Mouse (Mus musculus) cerebral cortex, adult 2 months (tissue): ENCODE measurements around the gene Nfatc4.

Experiments used
- WGBS: fragments of 180-500 bp; shearing (Covaris S2); methylation state at CpG from one replicate; pipeline ENCODE4 v1.1.7; 2018; 5-methylcytosine and 5-hydroxymethylcytosine counted together

Nfatc4 gene

DNA sequence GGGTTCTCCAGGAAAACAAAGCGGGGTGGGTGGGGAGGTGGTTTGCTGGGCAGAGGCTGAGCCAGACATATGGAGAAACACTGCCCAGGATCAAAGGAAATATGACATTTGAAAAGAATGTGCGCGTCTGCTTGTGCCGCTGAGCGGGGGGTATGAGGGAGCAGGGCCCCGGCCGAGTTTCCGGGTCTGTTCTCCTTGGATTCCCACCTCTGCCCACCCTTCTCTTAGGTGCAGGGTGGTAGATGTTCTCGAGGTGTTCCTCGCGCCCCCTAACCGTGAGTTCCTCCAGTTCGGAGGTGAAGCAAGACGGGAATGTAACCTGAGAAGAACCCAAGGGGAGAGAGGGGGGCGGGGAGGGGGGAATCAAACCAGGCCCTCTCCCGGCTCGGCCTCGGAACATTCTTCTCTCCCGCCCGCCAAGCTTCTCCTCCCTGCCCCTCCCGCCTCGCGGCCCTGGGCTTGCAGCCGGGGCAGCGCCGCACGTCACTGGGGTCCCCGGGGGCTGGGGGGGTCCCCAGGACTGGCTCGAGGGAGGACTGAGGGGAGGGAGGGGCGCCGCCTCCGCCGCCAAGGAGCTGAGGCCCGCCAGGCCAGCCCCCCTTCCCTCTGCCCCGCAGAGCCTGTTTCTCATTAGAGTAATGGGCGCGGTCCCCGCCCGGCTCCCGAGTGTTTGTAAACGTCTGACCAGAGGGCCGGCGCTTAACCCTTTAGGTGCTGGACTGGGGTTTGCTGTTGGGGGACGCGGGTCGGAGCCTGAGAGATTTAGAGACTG lies at the start of gene Nfatc4:
Nfatc4 (plus strand) TSS at position 154 of the 772 bp plus-strand sequence.
- 2% methylated on average over 44 of the region's 46 CpGs for WGBS

DNA sequence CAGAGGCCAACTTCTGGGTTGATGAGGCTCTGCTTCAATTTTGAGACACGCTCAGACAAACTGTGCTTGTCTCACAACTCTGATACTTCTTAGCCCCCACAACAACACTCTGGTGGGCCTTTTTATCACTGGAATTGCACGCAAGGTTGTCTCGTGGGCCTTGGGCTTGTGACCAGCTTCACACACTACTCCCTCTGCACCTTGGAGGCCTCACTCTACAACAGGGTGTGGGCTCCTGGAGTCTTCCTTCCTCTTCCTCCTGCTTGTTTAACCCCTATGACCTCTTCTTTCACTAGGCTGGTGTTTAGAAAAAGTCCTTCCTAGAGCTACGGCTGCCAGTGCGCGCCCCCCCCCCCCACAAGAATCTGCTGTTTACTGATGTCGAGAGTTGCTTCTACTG lies 46.2 kb upstream of the Nfatc4 start:
- WGBS, result 80% methylated on average over 7 of the region's 7 CpGs

DNA sequence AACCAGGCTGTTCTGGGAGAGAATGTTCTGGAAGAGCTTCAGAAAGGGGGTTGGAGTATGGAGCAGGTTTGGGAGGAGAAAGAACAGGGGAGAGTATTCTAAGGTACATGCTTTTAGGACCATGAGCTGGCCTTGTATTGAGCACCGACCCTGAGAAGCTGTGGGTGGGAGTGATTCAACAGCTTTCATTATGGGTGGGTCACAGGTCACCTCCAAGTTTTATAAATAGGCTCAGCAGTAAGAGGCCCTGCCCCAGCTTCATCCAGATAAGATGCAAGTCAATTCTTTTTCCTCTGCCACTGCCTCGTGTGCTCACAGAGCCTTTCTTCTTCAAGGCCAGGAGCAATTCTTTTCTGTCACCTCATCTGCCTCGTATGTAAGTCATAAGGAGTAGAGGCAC lies 45.8 kb upstream of the Nfatc4 start:
- WGBS, result 75% methylated on average over 3 of the region's 3 CpGs

DNA sequence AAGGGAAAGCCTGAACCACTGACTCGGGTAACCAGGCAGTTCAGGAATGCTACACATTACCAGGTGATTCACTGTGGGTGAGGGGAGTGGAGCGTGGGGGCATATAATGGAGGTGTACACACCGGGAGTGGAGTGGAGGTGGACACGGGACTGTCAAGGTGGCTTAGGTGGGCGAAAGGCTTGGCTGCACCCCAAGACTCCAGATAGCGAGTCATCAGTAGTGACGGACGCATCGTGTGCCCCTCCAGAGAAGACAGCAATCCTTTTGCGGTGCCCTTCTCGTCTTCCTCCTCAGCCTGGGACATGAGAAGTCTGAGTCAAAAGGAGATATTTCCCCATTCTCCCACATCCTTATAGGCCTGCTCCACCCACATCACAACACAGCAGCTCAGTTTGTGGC lies 45.1 kb upstream of the Nfatc4 start:
- 74% methylated on average over 11 of the region's 11 CpGs for WGBS

DNA sequence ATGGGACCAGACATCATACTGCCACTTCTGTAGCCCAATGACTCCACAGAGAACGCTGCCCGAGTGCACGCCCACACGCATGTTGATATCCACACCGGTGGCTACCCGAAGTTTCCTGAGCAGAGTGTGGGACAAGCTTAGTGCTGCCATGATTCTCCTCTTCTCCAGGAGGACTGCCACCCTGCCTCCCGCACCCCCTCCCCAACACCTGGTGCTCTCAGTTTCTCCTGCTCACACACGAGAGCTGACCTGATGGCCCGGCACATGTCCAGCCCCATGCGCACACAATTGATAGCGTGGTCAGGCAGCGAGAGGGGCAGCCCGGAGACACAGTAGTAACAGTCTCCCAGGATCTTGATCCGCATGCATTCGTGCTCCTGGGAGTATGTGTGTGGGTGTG lies 44.3 kb upstream of the Nfatc4 start:
- 83% methylated on average over 15 of the region's 15 CpGs for WGBS

DNA sequence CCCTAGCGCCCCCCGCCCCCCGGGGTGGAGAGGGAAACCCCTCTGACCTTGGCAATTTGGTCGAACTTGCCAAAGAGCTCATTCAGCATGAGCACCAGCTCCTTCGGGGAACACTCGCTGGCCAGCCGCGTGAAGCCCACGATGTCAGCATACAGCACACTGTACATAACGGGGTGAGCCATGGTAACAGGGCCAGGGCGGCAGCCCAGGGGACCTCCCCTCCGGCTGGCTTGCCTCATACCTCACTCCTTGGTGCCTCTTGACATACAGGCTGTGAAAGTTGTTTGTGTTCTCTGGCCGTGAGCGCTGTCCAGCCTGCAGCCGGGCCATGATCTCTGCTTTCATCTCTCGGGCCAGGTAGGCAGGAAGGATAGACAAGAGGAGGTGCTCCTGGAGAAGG lies 43.3 kb upstream of the Nfatc4 start:
- 73% methylated on average over 16 of the region's 16 CpGs for WGBS

DNA sequence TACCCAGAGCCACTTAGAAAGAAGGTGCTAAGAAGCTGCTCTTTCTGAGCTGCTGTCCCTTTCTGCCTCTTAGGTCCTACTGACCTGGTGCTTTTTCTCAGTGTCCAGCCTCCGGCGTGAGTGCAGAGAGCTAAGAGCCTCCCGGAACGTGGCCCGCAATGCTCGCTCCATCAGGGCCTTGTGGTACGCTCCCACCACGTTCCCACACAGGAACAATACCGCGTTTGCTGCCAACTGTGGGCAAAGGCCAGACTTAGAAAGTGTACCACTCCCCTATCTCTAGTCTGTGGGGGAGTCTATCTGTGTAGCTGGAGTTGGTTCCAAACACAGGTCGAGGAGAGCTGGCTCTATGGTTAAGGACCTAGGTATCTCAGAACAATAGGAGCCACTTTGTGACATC lies 42.2 kb upstream of the Nfatc4 start:
- WGBS, result 84% methylated on average over 11 of the region's 11 CpGs

DNA sequence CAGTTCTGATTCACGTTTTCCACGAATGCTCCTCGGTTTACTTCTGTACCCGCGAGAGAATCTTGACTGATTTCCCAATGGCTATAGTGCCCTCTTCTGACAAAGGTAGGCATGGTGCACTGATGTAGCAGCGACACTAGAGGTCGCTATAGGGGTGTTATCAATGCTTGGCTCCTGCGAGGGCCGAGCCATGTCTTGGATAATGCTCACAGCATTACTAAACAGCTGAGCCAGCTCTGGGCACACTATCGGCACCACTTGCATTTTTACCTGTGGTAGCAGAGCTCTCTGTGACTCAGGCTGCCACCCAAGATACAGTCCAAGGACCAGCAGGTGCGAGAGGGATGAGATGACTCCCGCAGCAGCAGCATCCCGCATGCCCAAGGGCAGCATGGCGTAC lies 41.6 kb upstream of the Nfatc4 start:
- WGBS, result 13% methylated on average over 14 of the region's 14 CpGs

DNA sequence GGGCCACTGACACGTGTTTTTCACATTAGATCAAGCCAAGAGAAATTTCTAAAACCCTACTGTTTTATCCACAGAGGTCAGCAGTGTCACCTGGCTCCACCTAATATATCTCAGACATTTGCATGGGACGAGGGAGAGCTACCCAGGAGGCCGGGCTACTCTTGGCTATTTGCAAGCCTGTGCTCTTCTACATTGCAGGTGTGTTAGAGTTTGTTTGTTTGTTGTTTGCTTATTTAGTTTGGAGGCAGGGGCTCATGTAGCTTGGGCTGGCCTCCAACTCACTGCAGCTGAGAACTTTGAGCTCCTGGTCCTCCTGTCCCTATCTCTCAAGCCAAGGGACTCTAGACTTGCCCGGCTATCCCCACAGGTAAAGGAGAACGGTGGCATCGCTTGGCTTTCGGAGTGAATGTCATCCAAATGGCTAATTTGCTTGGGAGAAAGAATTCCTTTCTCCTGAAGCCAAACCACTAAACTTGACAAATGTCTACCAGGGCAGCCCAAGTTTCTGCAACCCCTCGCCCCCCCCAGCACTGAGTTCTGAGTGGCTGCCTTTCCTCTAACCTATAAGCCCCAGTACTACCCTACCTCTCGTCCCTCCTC lies 40.5 kb upstream of the Nfatc4 start:
- 53% methylated on average over 9 of the region's 9 CpGs for WGBS

DNA sequence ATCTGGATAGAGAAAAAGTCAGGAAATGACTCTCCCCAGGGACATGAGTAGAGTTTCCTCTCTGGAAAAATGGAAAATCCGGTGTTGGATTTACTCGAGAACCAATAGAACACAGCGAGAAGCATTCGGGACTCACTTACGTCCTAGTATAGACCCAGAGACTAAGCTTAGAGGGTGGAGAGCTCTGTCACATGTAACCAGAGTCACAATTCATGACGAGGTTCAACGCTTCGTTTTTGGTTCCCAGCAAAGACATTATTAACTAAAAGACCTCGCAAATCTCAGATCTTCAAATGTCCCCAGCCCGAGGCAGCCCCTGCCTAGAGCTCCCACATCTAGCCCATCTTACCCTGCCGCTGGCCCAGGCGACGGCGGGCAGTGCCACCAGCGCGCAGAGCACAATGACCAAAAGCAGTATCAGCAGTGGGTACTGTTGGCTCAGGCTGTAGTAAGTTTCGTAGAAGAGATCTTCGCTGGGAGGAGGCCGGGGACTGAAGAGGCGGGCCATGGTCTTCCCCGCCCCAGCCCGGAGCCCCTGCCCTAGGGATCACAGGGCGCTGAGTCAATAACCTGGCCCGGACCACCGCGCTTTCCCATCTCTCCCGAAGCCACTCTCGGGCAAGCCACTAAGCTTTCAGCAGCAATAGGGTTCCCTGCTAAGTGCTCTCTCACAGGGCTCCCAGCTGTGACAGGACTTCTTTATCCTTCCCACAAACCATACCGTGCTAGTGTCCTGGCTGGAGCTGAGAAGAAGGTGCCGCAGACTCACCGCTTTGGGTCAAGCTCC lies 39.6 kb upstream of the Nfatc4 start:
- 4% methylated on average over 31 of the region's 31 CpGs for WGBS

DNA sequence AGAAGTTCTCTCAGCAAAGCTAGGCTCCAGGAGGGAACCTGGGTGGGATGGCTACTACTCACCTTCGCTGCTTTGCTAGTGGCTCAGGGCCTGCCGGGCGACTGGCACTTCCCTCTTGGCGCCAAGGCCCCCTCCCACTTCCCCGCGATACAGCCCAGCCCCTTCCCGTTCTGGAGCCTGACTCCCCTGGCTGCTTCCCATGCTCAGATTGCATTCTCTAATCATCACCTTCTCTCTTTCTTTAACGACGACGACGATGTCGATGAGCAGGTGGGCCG lies 39.0 kb upstream of the Nfatc4 start, which contains the start of gene Adcy4:
Adcy4 (minus strand) TSS at position 138 of the 278 bp plus-strand sequence.
- WGBS, result 8% methylated on average over 13 of the region's 13 CpGs

DNA sequence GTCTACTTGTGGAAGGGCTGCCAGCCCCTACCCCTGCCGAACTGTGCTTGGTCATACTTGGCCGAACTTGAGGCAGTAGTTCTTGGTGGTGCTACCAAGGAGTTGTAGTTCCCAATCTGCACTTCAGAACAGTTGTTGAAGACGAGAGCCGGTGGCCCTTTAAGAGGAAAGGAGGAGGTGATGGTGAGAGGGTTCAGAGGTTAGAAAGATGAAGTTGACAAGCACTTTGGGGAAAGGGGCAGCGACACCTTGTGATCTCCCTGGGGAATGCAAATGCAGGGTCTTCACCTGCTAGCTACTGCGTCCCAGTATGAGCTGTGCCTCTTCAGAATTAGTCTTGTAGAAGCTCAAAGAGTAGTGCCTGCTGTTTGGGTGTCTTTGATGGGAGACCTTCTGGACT lies 37.7 kb upstream of the Nfatc4 start:
- WGBS, result 36% methylated on average over 6 of the region's 6 CpGs

DNA sequence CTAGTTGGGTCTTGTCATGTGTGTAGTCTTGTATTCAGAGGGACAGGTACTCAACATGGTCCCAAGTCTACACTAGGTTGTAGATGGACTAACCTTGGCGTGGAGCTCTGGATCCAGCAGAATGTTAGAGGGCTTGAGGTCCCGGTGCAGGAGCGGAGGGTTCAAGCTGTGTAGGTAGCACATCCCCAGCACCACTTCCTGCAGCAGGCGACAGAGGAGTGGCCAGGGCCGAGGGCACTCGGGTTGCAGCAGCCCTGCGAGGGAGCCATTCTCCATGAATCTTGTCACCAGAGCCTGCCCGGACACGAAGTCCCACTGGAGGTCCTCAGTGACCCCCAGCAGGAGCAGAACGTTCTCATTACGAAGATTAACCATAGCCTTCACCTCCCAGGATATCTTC lies 35.2 kb upstream of the Nfatc4 start:
- WGBS, result 53% methylated on average over 11 of the region's 11 CpGs

DNA sequence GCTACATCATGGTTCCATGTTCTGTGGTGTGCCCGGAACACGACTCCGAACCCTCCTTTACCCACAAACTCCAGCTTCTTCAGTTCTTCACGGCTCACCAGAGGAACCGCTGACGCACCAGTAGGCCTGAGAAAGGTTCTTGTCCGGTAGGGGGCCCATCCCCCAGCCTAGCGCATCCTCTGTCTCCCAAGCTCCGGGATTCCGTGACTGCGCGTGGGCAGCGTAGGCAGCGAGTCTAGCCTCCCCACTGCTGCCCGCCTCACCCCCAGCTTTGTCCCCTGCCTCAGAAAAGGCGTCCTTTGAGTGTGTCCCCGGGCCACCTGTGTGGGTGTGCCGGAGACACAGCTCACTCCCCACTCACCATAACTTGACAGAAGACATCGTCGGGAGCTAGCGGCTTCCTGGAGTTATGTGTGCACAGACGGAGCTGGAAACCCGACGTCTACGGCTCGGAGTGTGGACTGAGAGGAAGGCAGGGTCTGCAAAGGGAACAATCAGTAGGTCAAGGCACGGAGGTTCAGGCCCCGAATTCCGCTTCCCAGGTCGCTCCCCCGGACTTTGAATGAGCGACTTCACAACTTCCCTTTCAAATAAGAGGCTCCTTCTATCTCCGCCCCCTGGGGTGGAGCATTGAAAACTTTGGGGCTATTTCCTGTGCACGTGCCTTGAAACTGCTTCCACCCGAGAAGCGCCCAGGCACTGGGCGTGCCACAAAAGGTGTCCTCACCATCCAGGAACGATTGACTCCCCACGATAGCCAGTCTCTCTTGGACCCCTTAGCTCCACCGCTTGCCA lies 34.5 kb upstream of the Nfatc4 start, which contains the start of gene Ripk3:
Ripk3 (minus strand) TSS at position 610 of the 795 bp plus-strand sequence.
- WGBS, result 9% methylated on average over 40 of the region's 40 CpGs

DNA sequence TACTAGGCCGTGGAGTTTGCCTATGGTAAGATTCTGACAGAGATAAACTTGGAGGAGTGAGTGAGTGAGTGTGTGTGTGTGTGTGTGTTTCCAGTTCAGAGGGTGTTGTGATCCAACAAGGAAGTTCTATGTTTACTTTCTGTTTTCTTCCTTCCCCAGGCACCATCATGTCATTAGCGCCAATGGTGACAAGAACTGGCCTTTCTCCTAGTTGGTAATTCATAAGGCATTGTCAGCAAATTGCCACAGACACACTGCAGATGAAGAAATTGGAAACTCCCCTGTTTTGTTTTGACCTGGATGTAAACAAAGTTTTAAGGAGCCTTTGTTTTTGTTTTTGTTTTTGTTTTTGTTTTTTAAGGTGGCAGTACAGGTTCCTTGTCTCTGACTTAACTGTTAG lies 29.5 kb upstream of the Nfatc4 start:
- WGBS, result 69% methylated on average over 2 of the region's 2 CpGs

DNA sequence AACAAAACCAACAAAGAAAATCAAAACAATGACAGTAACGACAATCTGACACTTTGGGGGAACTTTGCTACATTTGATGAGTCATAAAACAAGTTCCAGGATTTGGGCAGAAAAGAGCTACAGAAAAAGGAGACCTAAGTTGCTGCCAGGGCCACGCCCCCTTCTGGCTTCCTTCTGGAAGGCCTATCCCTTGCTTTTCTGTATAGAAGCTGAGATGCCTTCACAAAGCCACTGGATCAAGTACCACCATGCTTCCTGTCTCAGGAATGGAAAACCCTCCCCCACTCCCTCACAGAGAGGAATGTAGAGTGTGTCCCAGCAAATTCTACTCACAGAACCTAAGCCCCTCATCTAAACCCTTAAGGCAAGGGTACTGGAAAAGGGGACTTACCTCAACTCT lies 29.0 kb upstream of the Nfatc4 start:
- 70% methylated on average over 2 of the region's 2 CpGs for WGBS

DNA sequence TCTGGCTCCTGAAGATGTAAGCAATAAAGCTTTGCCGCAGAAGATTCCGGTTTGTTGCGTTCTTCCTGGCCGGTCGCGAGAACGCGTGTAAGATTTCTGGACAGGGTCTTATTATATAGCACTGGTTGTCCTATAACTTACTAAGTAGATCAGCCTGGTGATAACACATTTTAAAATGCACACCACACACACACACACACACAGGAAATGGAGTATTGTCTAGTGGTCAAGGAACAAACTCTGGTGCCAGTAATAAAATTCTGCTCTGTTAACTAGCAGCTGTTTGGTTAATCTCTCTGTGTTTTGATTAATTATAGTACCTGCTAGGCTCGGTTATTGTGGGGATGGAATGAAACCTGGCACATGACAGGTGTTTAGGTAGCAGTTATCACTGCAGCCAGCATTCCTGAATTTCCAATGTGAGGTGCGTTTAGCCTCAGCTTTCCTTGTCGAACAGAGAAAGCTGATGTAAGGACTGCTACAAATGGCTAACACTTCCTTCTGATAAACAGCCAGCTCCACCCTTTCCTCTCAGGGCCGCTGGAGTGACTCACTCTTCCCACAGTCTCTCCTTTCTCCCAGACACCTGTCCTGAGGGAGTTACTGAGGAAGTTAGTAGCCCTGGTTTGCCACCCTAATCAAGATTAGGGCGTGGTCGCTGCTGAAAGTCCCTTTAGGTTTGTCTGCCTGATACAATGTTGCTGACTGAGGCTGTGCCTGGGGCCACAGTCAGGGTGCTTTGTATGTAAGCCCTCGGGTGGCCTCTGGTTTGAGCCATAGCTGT lies 27.4 kb upstream of the Nfatc4 start:
- 82% methylated on average over 15 of the region's 15 CpGs for WGBS

DNA sequence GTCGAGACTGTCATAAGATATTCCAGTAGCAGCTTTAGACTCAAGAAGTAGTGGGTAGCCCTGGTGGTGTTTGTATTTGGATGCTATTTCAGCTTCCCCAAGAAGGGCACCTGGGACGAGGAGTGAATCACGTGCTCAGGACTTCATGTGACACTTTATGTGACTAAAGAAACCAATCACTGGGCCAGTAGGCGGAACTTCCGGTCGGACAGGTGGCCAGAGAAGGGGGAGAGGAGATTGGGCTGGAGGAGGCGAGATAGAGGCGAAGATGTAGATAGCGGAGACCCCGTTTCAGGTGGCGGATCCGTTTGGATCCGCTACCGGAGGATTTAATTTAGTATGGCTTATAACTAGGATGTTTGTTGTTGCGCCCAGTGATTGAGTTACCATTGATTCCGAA lies 8.1 kb upstream of the Nfatc4 start:
- WGBS, result 25% methylated on average over 16 of the region's 16 CpGs

DNA sequence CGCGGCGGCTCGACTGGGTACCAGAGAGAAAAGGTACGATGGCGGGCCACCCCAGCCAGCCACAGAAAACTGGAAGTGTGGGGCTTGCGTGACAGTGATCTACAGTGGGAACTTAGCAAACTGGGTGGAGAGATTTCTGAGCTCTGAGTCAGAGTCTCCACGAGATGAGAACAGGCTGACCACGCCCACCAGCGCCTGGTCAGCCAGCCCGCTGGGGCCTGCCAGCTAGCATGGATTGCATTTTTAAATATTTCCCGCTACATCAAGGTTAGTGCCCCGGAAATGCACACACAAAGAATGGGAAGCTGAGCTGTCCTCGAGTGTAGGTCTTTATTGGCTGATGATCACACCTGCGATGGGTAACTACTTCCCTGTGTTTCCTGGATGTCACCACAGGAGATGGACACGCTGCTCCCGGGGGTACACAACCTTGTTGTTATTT lies 7.6 kb upstream of the Nfatc4 start:
- WGBS, result 24% methylated on average over 17 of the region's 17 CpGs

DNA sequence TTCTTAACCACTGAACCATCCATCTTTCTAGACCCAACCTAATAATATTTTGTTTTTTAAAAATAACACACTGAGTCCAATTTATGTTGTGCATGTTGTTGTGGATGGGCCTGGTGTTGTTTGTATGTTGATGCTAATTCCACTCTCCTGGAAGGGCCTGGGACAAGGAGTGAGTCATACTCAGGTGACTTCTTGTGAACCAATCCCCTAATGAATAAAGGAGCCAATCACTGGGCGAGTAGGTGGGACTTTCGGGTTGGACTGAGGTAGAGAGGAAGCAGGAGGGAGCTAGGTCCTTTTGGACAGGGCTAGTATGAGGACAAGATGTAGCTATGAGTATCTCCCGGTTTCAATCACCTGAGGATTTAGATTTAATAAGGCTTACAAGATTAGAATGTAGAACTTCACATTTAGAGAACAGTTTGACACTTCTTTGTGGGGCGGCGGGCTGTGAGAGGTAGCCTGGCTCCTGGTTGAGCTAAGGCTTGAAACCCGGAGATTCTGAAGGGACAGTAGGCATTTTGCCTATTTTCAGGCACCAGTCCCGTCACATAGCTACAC lies 3.0 kb upstream of the Nfatc4 start:
- WGBS, result 85% methylated on average over 7 of the region's 7 CpGs

DNA sequence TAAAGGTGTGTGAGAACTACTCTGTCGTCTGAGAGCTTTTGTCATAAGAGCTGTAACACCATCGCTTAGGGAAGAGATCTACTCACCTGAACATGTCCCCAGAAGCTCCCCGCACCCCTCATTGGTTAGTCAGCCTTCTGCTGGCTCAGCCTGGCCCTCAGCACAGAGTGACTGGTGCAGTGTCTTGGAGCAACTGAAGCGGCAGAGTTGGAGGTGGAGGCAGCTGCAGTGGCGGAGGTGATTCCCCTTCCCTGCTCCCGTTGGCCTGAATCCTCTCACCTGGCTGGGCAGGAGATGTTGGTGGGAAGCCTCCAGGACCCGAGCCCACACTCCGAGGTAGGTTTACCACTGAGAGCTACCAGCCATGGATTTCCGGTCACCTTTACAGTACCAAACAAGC lies 2.4 kb upstream of the Nfatc4 start:
- WGBS, result 89% methylated on average over 9 of the region's 9 CpGs
